Mouse (Mus musculus) urinary bladder, adult 2 months (tissue): ENCODE data around the gene Abl2. TPM values are rescaled to one million over a fixed set of nuclear protein-coding genes. Genes with fewer than 3 reads are reported as not detected.
A peak's percentile ranks its signal among the peaks of the same experiment; 100 is the strongest.
"Not testable (repeated sequence)": the region's sequence is repeated elsewhere in the genome, so short reads cannot be mapped to it uniquely, and the experiment has no call there.

Source experiments
- DNase-seq: peaks from one replicate; pipeline ENCODE4 v3.0.0; 2022; ENCODE audit warnings: low spot score
- polyA plus RNA-seq: library from polyadenylated mRNA; depleted of rRNA; stranded (reverse); fragments of >200 nt; gene quantifications from 2 replicates; pipeline ENCODE4 v1.2.3, GENCODE M21; 2012; rRNA removed

Abl2 gene
- 7.0 and 9.0 TPM in 2 replicates for polyA plus RNA-seq

GRCm38 (mm10) chr1:156558024-156558930, at the start of gene Abl2:
Gene Abl2 (plus strand): TSS chr1:156558786.
- peak; percentile 80 for DNase-seq

GRCm38 (mm10) chr1:156520136-156520780, 38.3 kb upstream of the Abl2 start:
- no peak for DNase-seq

GRCm38 (mm10) chr1:156521796-156522517, 36.6 kb upstream of the Abl2 start:
- no peak for DNase-seq

- DNase-seq: not testable (repeated sequence)
Measured at GRCm38 (mm10) chr1:156523842-156524241, 34.7 kb upstream of the Abl2 start, which contains the start of gene Gm10031. Gene Gm10031 (plus strand): TSS chr1:156524012.

- not testable (repeated sequence) for DNase-seq
Measured at GRCm38 (mm10) chr1:156532476-156533175, 26.0 kb upstream of the Abl2 start.

GRCm38 (mm10) chr1:156533483-156533882, 25.1 kb upstream of the Abl2 start:
- DNase-seq: no peak

GRCm38 (mm10) chr1:156533911-156534310, 24.7 kb upstream of the Abl2 start:
- DNase-seq: no peak

GRCm38 (mm10) chr1:156537031-156537430, 21.6 kb upstream of the Abl2 start:
- no peak for DNase-seq

GRCm38 (mm10) chr1:156537701-156538100, 20.9 kb upstream of the Abl2 start:
- DNase-seq: no peak

GRCm38 (mm10) chr1:156538382-156538781, 20.2 kb upstream of the Abl2 start:
- DNase-seq: no peak

- DNase-seq: no peak
Measured at GRCm38 (mm10) chr1:156539787-156540560, 18.6 kb upstream of the Abl2 start.

GRCm38 (mm10) chr1:156543999-156544398, 14.6 kb upstream of the Abl2 start:
- DNase-seq: no peak

- DNase-seq: peak; percentile 53
Measured at GRCm38 (mm10) chr1:156558950-156559640, 509 bp downstream of the Abl2 start.

- DNase-seq: no peak
Measured at GRCm38 (mm10) chr1:156559641-156560020, 1.0 kb downstream of the Abl2 start.

- DNase-seq: no peak
Measured at GRCm38 (mm10) chr1:156560500-156560899, 1.9 kb downstream of the Abl2 start.

GRCm38 (mm10) chr1:156565328-156565727, 6.7 kb downstream of the Abl2 start:
- no peak for DNase-seq

GRCm38 (mm10) chr1:156566132-156566531, 7.5 kb downstream of the Abl2 start:
- no peak for DNase-seq

- no peak for DNase-seq
Measured at GRCm38 (mm10) chr1:156569615-156570014, 11.0 kb downstream of the Abl2 start.

GRCm38 (mm10) chr1:156572952-156573351, 14.4 kb downstream of the Abl2 start:
- DNase-seq: no peak

GRCm38 (mm10) chr1:156581149-156581548, 22.6 kb downstream of the Abl2 start:
- DNase-seq: no peak
